In genomic region chr11:23185211-23185610, GRCm38 (mm10) we compare ENCODE assay signal across 18 mouse cellular contexts.
DNase-seq lines count a peak whose midpoint lies in the region; ATAC-seq and TF ChIP-seq lines count a peak whose summit lies in the region.
"Had no signal": no experiment of that assay in that cellular context is flagged by ENCODE, and none has a peak within 500 bp of the region (broad histone marks: within the 10 kb centered on the region; RNA-seq: fewer than 3 reads in every experiment).

No protein-coding gene starts in this region.

- 94% methylated on average over 2 of the region's 2 CpGs for WGBS in kidney, postnatal 0 days

- H3K4me1 ChIP-seq in kidney, postnatal 0 days (replicated peaks; ENCODE audit: insufficient read depth, low read length), result no peaks in the 10 kb centered on the region
- H3K4me1 ChIP-seq: kidney, embryonic 15.5 days; limb, embryonic 10.5 days; liver, embryonic 13.5 days had no signal

- H3K4me3 ChIP-seq in kidney, postnatal 0 days (replicated peaks; ENCODE audit: low read depth, low read length), result no peak overlapping the region
- H3K4me3 ChIP-seq: erythroblast, embryonic 14.5 days; kidney, embryonic 15.5 days; limb, embryonic 10.5 days; liver, embryonic 13.5 days had no signal

- peak; percentile 25; the same call in 1 of the 2 replicates for TF ChIP-seq CTCF in kidney, postnatal 0 days (IDR thresholded peaks at IDR 0.05; ENCODE audit: low read depth)

- no peak for ATAC-seq in kidney, postnatal 0 days (replicated peaks; ENCODE audit: low FRiP score, low read depth)
- ATAC-seq: forebrain, embryonic 14.5 days; hindbrain, postnatal 0 days had no signal

- no peak overlapping the region for H3K4me2 ChIP-seq in kidney, postnatal 0 days (ENCODE audit: low read length)
- H3K4me2 ChIP-seq: kidney, embryonic 15.5 days; liver, embryonic 13.5 days; midbrain, embryonic 11.5 days had no signal

- no peak overlapping the region for H3K9ac ChIP-seq in kidney, postnatal 0 days (ENCODE audit: low read depth, low read length)
- H3K9ac ChIP-seq: kidney, embryonic 15.5 days; liver, embryonic 13.5 days had no signal

- no peaks in the 10 kb centered on the region for H3K36me3 ChIP-seq in kidney, postnatal 0 days (ENCODE audit: insufficient read depth, low read length)
- H3K36me3 ChIP-seq: kidney, embryonic 15.5 days; limb, embryonic 10.5 days; liver, embryonic 13.5 days had no signal

- H3K9me3 ChIP-seq in kidney, postnatal 0 days (replicated peaks; ENCODE audit: low read length), result no peaks in the 10 kb centered on the region
- H3K9me3 ChIP-seq: kidney, embryonic 15.5 days had no signal

- no peak for DNase-seq in kidney, postnatal 0 days (ENCODE audit: low spot score)
- no peak for DNase-seq in kidney, adult 18-20 months
- DNase-seq in 3T3-L1 (ENCODE audit: low read depth, low spot score), result peak; percentile 8
- DNase-seq in B cell, adult 2 months, result peak; percentile 2
- peak; percentile 9 for DNase-seq in WW6 (ENCODE audit: low read depth, low spot score)
- DNase-seq in right cerebral cortex, postnatal 25 days, result no peak
- DNase-seq in cerebellum, postnatal 36 days, result no peak
- DNase-seq: adrenal gland, postnatal 14 days; cerebellum, adult 2 months; liver, embryonic 13.5 days; lung, postnatal 14 days; retina, postnatal 1 day had no signal

- H3K27me3 ChIP-seq in kidney, postnatal 0 days (ENCODE audit: insufficient read depth, low read length), result no peaks in the 10 kb centered on the region
- H3K27me3 ChIP-seq: kidney, embryonic 15.5 days; liver, embryonic 13.5 days had no signal

- no peak overlapping the region for H3K27ac ChIP-seq in kidney, postnatal 0 days
- H3K27ac ChIP-seq: hindbrain, postnatal 0 days; kidney, embryonic 15.5 days; limb, embryonic 10.5 days; liver, embryonic 13.5 days had no signal

Comparison
In these comparisons a context has a peak if more than half of its experiments do, and no peak if none do; other contexts are left out.
1. DNase-seq: peak in 3T3-L1 (single experiment), B cell, adult 2 months (2 of 2) and WW6 (single experiment); none in kidney, postnatal 0 days (single experiment), kidney, adult 18-20 months (single experiment), right cerebral cortex, postnatal 25 days (single experiment) and cerebellum, postnatal 36 days (0 of 2).